8 mouse cellular contexts compared by ENCODE assay signal in the genomic region with DNA sequence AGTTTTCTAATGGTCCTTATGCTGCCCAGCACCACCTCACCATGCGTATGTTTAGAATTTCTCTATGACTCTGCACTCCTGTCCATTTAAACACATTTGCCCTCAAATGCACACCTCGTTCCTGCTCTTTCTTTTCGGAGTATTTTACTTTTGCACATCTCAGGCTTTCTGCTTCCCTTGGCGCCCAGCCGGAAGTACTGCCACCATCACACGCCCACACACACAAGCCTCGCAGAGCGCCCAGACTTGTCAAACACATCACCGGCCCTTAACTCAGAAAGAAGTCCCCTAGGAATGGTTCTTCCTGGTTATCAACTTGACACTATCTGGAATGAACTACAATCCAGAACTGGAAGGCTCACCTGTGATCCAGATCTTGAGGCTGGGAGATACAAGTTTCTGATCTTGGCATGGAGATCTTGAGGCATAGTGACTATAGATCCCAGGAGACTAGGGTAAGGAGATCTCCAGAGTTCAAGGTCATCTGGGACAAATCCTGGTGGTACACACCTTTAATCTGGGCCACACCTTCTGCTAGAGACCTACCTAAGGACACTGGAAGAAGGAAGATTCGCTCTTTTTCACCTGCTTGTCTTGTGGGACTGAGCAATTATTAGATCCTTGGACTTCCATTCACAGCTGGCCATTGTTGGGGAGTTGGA. TPM values are rescaled to one million over a fixed set of nuclear protein-coding genes. Genes with fewer than 3 reads are reported as not detected.
DNase-seq lines count a peak whose midpoint lies in the region; ATAC-seq lines count a peak whose summit lies in the region.

No protein-coding gene starts in this region.

- no peaks in the 10 kb centered on the region for H3K4me1 ChIP-seq in heart, embryonic 12.5 days (replicated peaks)
- no peaks in the 10 kb centered on the region for H3K4me1 ChIP-seq in brown adipose tissue, adult 24 weeks (ENCODE audit: control insufficient read depth, insufficient read depth, insufficient read length, low read length)
- H3K4me1 ChIP-seq in hindbrain, embryonic 12.5 days: 0 out of 2 replicates have a peak, but pooled peaks cover 3% of the 10 kb centered on the region
- H3K4me1 ChIP-seq in midbrain, embryonic 11.5 days (ENCODE audit: control insufficient read depth, insufficient read depth, low read length): peaks cover 4% of the 10 kb centered on the region; the same call in 1 of the 2 replicates

- H3K4me3 ChIP-seq in heart, embryonic 12.5 days: peak overlapping the region; percentile 72
- H3K4me3 ChIP-seq in brown adipose tissue, adult 24 weeks (ENCODE audit: insufficient read depth, low read depth, low read length): peak overlapping the region; percentile 18; the same call in 1 of the 2 replicates
- H3K4me3 ChIP-seq in hindbrain, embryonic 12.5 days: peak overlapping the region; percentile 64
- H3K4me3 ChIP-seq in midbrain, embryonic 11.5 days (ENCODE audit: low read depth, low read length): peak overlapping the region; percentile 23

- H3K9me3 ChIP-seq in heart, embryonic 12.5 days (replicated peaks): no peaks in the 10 kb centered on the region
- no peaks in the 10 kb centered on the region for H3K9me3 ChIP-seq in hindbrain, embryonic 12.5 days (replicated peaks)
- no peaks in the 10 kb centered on the region for H3K9me3 ChIP-seq in midbrain, embryonic 11.5 days (ENCODE audit: control insufficient read depth, low read length)

- peak overlapping the region; percentile 72 for H3K4me2 ChIP-seq in heart, embryonic 12.5 days
- H3K4me2 ChIP-seq in hindbrain, embryonic 12.5 days (replicated peaks): peak overlapping the region; percentile 60
- peak overlapping the region; percentile 52 for H3K4me2 ChIP-seq in midbrain, embryonic 11.5 days

- ATAC-seq in heart, embryonic 12.5 days (ENCODE audit: insufficient number of reproducible peaks, low FRiP score): no peak; the same call in 1 of the 2 replicates
- no peak for ATAC-seq in hindbrain, embryonic 12.5 days (ENCODE audit: low FRiP score)
- ATAC-seq in midbrain, embryonic 11.5 days (ENCODE audit: low FRiP score): no peak; the same call in 1 of the 2 replicates

- H3K36me3 ChIP-seq in heart, embryonic 12.5 days: no peaks in the 10 kb centered on the region
- no peaks in the 10 kb centered on the region for H3K36me3 ChIP-seq in hindbrain, embryonic 12.5 days
- H3K36me3 ChIP-seq in midbrain, embryonic 11.5 days (ENCODE audit: control insufficient read depth, insufficient read depth, low read length): no peaks in the 10 kb centered on the region

- DNase-seq in heart, adult 18-20 months: no peak
- DNase-seq in 3T3-L1 (ENCODE audit: low read depth, low spot score): peak; percentile 77
- no peak for DNase-seq in midbrain, embryonic 11.5 days (ENCODE audit: low spot score, missing footprints)
- no peak for DNase-seq in ovary, postnatal 14 days (ENCODE audit: low spot score)
- DNase-seq in testis, postnatal 10 days (ENCODE audit: low spot score): no peak

- H3K27me3 ChIP-seq in heart, embryonic 12.5 days (replicated peaks): no peaks in the 10 kb centered on the region
- H3K27me3 ChIP-seq in hindbrain, embryonic 12.5 days: no peaks in the 10 kb centered on the region; the same call in 1 of the 2 replicates
- H3K27me3 ChIP-seq in midbrain, embryonic 11.5 days (ENCODE audit: control insufficient read depth, insufficient read depth, low read length): no peaks in the 10 kb centered on the region

- 10% methylated on average over 10 of the region's 10 CpGs for WGBS in heart, embryonic 12.5 days
- WGBS in hindbrain, embryonic 12.5 days: 11% methylated on average over 10 of the region's 10 CpGs
- 9% methylated on average over 10 of the region's 10 CpGs for WGBS in midbrain, embryonic 11.5 days

- no peak overlapping the region for H3K27ac ChIP-seq in heart, embryonic 12.5 days (ENCODE audit: poor library complexity, severe bottlenecking)
- H3K27ac ChIP-seq in brown adipose tissue, adult 24 weeks (replicated peaks; ENCODE audit: low read depth, low read length): no peak overlapping the region
- no peak overlapping the region for H3K27ac ChIP-seq in hindbrain, embryonic 12.5 days
- H3K27ac ChIP-seq in midbrain, embryonic 11.5 days (ENCODE audit: low read depth, low read length): no peak overlapping the region

- peak overlapping the region; percentile 1; the same call in 1 of the 2 replicates for H3K9ac ChIP-seq in heart, embryonic 12.5 days
- no peak overlapping the region for H3K9ac ChIP-seq in hindbrain, embryonic 12.5 days
- no peak overlapping the region for H3K9ac ChIP-seq in midbrain, embryonic 11.5 days (ENCODE audit: low read length)

RNA-seq across cellular contexts. Expression of gene Cfap126, which starts 10.4 kb away (rescaled TPM):
- 2.9 and 3.5 TPM in 2 replicates for polyA plus RNA-seq in heart, embryonic 12.5 days (2016; fragmentation: Nextera tagmentation; extraction: Ambion mirVana)
- 1 to 10 TPM in 1 of 2 experiments, under 1 TPM in 1; 0.60 to 1.4 TPM for total RNA-seq in heart, adult 18-20 months (2021)
- polyA plus RNA-seq in brown adipose tissue, adult 24 weeks (2012; ENCODE audit: insufficient read depth, insufficient read length, missing spikeins): 2.6 and 11.0 TPM in 2 replicates
- 9.8 and 14.1 TPM in 2 replicates for polyA plus RNA-seq in hindbrain, embryonic 12.5 days (2016; fragmentation: Nextera tagmentation; extraction: Ambion mirVana)
- 1.7 and 2.4 TPM in 2 replicates for polyA plus RNA-seq in midbrain, embryonic 11.5 days (2014; fragmentation: Nextera tagmentation; extraction: Ambion mirVana)

RNA-seq across cellular contexts. Expression of gene Fcgr3, which starts 38.6 kb away (rescaled TPM):
- polyA plus RNA-seq in heart, embryonic 12.5 days (2016; fragmentation: Nextera tagmentation; extraction: Ambion mirVana): 3.8 and 4.5 TPM in 2 replicates
- 10 to 100 TPM; 12.7 to 12.9 TPM for total RNA-seq in heart, adult 18-20 months (2021)
- polyA plus RNA-seq in brown adipose tissue, adult 24 weeks (2012; ENCODE audit: insufficient read depth, insufficient read length, missing spikeins): 15.9 and 17.1 TPM in 2 replicates
- polyA plus RNA-seq in hindbrain, embryonic 12.5 days (2016; fragmentation: Nextera tagmentation; extraction: Ambion mirVana): 7.2 and 9.1 TPM in 2 replicates
- 8.5 and 8.6 TPM in 2 replicates for polyA plus RNA-seq in midbrain, embryonic 11.5 days (2014; fragmentation: Nextera tagmentation; extraction: Ambion mirVana)

RNA-seq across cellular contexts. Expression of gene Sdhc, which starts 47.1 kb away (rescaled TPM):
- polyA plus RNA-seq in heart, embryonic 12.5 days (2016; fragmentation: Nextera tagmentation; extraction: Ambion mirVana): 420 and 425 TPM in 2 replicates
- 1,000 to 10,000 TPM; 1,188 to 1,220 TPM for total RNA-seq in heart, adult 18-20 months (2021)
- 1,219 and 1,267 TPM in 2 replicates for polyA plus RNA-seq in brown adipose tissue, adult 24 weeks (2012; ENCODE audit: insufficient read depth, insufficient read length, missing spikeins)
- polyA plus RNA-seq in hindbrain, embryonic 12.5 days (2016; fragmentation: Nextera tagmentation; extraction: Ambion mirVana): 214 and 218 TPM in 2 replicates
- 291 and 314 TPM in 2 replicates for polyA plus RNA-seq in midbrain, embryonic 11.5 days (2014; fragmentation: Nextera tagmentation; extraction: Ambion mirVana)

RNA-seq across cellular contexts. Expression of gene Mpz, which starts 47.2 kb away (rescaled TPM):
- polyA plus RNA-seq in heart, embryonic 12.5 days (2016; fragmentation: Nextera tagmentation; extraction: Ambion mirVana): 0.11 and 0.15 TPM in 2 replicates
- under 1 TPM; 0.55 to 0.75 TPM for total RNA-seq in heart, adult 18-20 months (2021)
- 4.6 and 5.3 TPM in 2 replicates for polyA plus RNA-seq in brown adipose tissue, adult 24 weeks (2012; ENCODE audit: insufficient read depth, insufficient read length, missing spikeins)
- 2.4 and 4.2 TPM in 2 replicates for polyA plus RNA-seq in hindbrain, embryonic 12.5 days (2016; fragmentation: Nextera tagmentation; extraction: Ambion mirVana)
- 0.12 TPM in 2 replicates for polyA plus RNA-seq in midbrain, embryonic 11.5 days (2014; fragmentation: Nextera tagmentation; extraction: Ambion mirVana)

Comparison
In these comparisons a context has a peak if more than half of its experiments do, and no peak if none do; other contexts are left out.
1. H3K4me3 ChIP-seq: peak in every context shown above with its lines; median percentile 72 in heart, embryonic 12.5 days; 64 in hindbrain, embryonic 12.5 days; 23 in midbrain, embryonic 11.5 days; 18 in brown adipose tissue, adult 24 weeks.